Mouse (Mus musculus): ENCODE results near the gene Prep.

The Prep gene

DNA sequence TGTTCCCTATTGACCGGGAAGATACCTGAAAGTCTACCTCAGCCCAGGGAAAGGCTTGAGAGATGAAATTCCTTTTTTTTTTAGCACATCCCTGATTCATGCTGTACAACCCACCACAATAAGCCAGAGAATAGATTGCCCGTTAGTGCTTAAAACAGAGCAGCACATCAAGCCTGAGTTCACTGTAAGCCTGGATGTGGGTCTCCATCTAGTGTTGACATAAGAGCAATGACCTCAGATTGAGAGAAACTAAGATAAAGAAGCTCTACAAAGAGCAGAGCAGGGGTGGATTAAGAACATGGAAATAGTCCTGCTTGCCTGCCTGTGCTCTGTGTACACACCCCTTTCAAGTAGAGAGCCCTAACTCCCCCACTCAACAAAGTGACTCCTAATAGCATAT is 118.5 kb downstream of the Prep start:
- DNase-seq (ENCODE audit: low spot score), result no peak

DNA sequence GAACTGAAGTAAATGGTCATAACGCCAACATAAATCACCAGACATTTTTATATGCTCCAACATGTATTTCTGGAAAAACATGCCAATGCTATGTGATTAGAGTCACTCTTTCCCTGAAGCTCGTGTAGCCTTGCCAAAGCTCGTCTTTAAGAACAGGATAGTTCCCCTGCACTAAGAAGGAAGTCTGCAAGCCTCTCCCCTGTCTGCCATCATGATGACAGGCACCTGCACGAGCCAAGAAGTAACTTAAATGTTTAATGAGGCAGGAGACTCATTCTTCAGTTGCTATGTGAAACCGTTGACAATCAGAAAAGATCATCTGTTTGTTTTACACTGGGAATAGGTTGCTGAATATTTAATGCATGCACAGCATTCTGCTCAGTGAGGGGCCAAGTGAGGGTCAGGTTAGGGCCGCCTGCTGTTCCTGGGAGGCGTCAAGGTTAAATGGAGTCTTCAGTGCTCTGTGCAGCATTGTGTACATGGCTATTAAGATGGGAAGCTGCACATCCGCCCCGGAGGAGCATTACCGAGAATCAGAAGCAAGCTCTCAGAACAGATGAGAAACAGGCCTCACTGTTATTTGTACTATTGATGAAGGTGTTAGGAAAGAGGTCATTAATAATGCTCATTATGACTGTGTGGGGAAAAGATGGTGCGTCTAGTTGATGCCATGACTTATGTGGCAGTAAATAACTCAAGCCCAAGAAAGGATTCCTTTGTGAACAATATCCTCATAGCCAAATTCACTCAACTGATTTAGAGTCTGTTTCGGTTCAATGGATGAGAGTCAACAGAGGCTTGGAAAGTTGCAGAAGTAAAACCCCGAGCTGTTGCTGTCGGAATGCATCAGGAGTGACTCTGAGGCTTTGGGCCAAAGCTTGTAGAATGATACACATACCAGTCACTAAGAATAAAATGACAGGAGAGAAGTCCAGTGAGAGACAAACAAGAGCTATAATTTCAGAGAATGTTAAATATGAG is 126.6 kb downstream of the Prep start:
- no peak for DNase-seq (ENCODE audit: low spot score)

DNA sequence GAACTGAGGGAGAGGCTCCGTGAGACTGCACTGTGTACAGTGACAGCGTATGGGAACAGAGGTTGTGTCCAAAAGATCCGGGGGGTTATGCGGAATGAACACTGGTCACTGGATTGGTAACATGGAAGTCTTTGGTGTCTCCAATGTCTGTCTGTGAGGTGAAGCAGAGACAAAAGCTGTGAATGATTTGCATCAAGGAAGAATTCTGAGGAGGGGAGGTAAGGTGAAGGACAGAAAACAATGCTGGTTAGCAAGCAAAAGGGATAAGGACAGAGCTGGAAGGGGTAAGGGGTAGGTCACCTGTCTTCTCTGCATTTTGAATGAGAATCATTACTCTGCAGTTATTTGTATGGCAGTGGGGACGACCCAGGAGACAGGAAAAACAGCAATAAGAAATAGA is 127.5 kb downstream of the Prep start:
- DNase-seq (ENCODE audit: low spot score), result no peak

DNA sequence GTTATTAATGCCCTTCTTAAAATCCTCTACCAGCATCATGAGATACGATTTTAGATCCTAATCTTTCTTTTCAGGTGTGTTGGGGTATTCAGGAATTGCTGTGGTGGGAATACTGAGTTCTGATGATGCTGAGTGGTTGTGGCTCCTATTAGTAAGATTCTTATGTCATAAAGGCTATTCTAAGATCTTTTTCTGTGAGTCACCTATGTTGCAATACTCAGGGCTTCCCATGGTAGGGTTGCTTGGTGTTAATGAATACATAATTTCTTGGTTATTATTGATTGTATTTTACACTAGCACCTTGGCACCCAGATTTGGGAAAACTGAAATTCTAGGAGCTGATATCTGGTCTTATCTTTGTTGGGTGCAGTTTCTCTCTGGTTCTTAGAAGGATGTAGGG is 137.6 kb downstream of the Prep start:
- no peak for DNase-seq (ENCODE audit: low spot score)

DNA sequence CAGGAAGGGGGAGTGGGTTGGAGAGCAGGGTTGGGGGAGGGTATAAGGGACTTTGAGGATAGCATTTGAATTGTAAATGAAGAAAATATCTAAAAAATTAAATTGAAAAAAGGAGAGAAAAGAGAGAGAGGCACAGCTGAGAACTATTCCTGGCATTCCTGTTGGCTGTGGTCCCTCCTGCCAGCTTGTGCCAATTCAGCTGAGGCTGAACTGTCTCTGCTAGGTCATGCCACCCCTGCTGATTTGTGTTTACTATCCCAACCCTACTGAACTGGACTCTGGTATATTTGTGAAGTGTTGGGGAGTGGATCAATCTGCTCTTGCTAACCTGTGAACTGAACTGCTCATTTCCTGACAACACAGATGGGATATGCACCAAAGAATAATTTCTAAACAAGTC is 143.2 kb downstream of the Prep start:
- DNase-seq (ENCODE audit: low spot score), result no peak

DNA sequence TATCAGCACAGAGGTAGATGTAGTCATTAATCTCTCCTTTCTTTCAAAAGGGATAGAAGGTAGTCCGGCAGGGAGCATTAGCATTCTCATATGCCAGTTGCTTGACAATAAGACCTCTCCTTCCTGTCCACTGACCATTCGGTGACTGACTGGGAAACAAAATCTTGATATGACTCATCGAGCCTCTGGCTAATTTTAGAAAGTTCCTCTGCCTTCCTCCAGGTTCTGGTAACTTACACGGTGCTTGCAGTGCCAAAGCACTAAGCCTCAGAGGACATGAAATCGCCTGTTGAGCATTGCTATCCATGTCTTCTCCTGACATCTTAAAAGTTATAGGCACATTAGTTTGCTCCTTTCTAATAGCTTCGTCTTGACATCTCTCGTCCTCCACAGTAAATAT is 149.7 kb downstream of the Prep start:
- no peak for DNase-seq (ENCODE audit: low spot score)

Measured in yolk sac, embryonic 10.5 days (tissue).